Mouse (Mus musculus) spleen, adult 2 months (tissue): ENCODE measurements around the gene Hrasls5.

Source experiments
- CTCF ChIP-seq: fragments of 200-500 bp; IDR thresholded peaks from 2 replicates; pipeline ENCODE4 v1.5.1; 2011; ENCODE audit warnings: mild to moderate bottlenecking, inconsistent platforms; ENCODE audit not compliant: insufficient read depth, insufficient read length, insufficient replicate concordance; ENCODE audit errors: extremely low read depth
- POLR2A ChIP-seq: fragments of 200-500 bp; IDR thresholded peaks from 2 replicates; pipeline ENCODE4 v1.6.1; 2011; ENCODE audit warnings: low read depth, low read length, inconsistent platforms

DNA sequence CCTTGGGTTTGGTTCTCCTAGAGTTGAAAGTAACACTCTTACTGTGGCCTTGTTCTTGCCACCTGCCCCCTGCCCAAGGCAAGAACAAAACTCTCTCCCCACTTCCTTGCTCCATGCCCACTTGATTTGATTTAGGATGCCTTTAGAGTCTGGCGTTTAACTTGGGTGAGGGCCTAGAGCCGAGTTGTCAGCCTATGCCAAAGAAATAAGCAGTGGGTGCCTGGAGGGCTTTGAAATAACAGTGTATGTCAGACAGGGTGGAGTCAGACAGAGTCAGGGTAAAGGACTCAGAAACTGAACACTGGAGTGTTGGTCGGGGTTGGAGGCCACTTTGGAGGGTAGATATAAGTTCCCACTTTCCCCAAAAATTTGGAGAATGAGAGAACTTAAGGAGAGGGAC, 4.7 kb downstream of the Hrasls5 start:
- TF ChIP-seq CTCF (no peak), POLR2A (no peak)
